Mouse (Mus musculus) retina, adult 2 months (tissue): Measurements from ENCODE around the gene Retreg1.

Experiments
- DNase-seq: peaks from one replicate; pipeline ENCODE4 v3.0.0-alpha.2; 2012; ENCODE audit warnings: low read depth, low spot score

Retreg1 gene

GRCm38 (mm10) chr15:25830426-25830825 is 12.6 kb upstream of the Retreg1 start:
- no peak for DNase-seq

DNA sequence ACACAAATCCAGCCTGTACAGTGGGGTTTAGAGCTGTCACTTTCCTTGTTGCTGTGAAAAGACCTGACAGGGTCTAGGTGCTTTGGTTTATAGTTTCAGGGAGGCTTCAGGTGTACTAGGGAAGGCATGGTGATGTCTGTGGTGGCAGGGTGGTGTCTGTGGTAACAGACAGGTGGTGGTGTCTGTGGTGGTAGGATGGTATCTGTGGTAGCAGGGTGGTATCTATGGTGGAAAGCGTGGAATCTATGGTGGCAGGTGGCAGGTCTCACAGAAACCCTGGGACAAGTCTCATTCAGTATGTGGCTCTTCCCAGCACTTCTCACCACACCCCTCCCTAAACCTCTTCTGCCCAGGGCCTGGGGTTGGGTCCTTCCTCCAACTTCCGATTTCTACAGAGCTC is 8.7 kb upstream of the Retreg1 start:
- no peak for DNase-seq

DNA sequence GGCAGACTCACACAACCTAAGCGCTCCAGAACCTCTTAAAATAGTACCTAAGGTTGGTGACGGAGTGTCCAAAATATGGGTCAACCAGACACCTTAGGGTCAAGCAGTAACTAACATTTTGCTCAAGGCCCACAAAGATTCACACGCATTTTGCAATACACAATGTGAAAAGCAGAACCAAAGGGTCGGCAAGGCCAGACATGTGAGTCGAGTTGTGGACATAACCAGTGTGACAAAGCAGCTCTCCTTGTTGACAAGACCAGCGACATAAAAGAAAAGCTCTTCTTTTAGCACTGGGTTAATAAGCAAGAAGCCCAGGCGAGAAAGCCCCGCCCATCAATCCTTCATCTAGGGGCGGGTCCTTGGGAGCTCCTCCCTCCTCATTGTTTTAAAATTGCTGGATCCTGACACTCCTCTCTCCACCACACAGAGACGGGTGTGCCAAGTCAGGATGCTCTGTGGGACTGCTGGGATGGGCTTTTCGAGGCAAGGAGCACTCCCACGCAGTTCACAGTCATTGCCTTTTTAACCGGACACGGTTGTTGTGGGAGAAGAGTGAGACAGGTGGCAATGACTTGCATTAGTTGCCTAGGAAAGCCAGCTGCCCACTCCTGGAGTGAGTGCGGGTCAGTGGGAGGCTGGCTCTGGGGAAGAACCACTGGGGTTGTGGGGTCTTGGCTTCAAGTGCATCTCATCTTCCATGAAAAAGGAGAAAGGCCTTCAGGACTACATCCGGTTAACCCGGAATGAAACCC is 7.9 kb upstream of the Retreg1 start:
- DNase-seq = no peak

GRCm38 (mm10) chr15:25842462-25843085 is 406 bp upstream of the Retreg1 start:
- DNase-seq = no peak

DNA sequence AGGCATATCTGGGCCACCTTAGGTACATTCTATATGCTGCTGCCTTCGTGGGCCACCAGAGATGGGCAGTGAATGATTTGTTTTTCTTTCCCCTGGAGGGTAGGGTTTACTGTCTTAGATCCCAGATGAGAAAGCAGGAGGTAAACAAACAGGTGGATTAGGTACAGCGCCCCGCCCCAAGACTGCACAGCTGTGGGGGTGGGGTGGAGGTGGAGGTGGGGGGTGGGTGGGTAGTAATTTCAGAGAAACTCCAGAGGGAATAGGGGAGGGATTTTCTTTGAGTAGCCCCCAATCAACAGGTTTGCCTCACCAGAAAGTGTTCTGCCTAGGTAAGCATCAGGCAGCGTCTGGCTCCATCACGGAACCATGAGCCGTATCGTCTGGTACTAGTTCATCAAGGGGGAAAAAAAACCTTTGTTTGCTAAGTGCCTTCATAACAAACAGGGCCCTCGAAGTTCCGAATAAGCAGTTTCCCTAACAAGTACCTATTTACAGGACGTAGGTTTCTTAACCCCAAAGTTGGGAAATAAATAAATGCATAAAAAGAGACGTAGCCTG is 1.1 kb downstream of the Retreg1 start:
- no peak for DNase-seq

GRCm38 (mm10) chr15:25844771-25845170 is 1.8 kb downstream of the Retreg1 start:
- no peak for DNase-seq

- no peak for DNase-seq
Measured at GRCm38 (mm10) chr15:25847576-25848168, 4.7 kb downstream of the Retreg1 start.

DNA sequence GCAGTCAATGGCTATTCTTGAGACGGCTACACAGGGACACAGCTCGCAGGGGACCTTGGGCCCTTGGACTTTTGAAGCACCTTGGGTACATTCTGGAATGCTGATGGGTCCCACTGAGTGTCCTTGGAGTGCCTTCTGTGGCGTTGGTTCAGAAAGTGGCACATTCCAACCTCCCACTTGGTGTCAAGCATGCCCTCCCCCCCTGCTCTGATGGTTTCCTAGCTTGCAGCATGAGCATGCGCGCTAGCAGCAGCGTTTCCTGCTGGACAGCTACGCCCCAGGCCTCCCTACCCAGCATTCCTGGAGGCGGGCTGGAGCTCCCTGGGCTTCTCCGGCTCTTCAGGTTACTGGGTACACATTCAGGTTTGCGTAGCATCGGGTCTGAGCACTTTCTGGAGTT is 7.6 kb downstream of the Retreg1 start:
- no peak for DNase-seq

DNA sequence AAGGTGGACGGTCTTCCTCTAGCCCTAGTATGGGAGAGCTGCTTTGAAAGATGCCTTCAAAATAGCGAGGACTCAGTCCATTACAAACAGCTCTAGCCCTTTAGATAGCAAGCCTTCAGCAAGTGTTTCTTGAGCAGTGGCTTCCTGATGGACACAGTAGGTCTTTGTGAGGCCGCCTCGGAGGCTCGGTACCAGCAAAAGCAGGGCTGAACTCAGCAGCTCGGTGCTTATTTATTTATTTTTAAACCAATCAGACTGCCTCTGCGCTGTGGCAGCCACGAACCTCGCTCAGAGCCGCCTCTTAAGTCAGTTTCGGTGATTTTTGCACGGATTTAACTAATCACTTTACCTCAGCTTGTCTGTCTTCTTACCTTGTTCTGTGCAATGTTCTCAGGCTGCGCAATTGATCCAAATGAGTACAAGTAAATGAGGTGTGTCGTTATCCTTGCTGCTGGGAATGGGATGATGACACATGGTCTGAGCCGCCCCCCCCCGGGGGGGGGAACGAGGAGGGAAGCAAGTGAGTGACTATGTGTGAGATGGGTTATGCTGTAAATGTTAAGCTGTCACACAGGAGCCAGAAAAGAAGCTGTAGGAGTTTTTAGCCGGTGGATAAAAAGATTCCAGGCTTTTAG is 11.4 kb downstream of the Retreg1 start:
- DNase-seq = no peak

DNA sequence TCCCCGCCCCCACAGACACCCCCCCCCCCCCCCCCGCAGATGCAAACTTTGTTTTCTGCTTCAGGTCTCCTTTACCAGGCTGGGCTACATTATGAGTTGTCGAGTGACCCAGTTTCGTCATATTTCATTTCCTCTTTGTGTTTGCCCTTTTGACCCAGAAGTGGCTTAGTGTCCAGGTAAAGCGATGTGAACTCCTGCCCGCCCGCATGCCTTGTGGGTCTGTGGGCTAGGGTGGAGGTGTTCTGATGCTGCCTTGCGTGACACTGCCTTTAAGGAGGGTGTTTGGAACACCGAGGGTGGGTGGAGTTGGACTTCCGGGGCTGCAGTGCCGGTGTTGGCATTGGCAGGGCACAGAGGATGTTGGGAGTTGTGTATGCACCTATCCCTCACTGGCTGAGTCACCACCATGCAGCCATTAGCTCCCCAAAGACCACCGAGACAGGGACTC is 15.7 kb downstream of the Retreg1 start:
- DNase-seq = no peak

DNA sequence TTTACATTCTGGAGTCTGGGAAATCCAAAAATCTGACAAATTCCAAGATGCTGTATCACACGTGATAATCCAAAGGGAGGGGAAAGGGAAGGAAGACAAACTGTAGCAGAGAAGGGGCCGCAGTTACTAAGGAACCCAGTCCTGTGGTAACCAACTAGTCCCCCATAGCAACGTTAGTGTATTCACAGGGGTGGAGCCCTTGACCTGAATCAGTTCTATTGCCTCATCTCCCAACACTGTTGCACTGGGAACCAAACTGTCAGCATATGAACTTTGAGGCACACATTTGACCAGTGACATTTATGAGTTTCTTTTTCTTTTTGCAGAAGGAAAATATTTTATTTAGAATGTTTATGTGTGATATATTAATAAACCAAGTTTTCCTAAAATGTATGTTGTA is 16.5 kb downstream of the Retreg1 start:
- no peak for DNase-seq

GRCm38 (mm10) chr15:25861900-25862299 is 18.9 kb downstream of the Retreg1 start:
- DNase-seq = no peak

- DNase-seq = no peak
Measured at GRCm38 (mm10) chr15:25865605-25866004, 22.6 kb downstream of the Retreg1 start.

DNA sequence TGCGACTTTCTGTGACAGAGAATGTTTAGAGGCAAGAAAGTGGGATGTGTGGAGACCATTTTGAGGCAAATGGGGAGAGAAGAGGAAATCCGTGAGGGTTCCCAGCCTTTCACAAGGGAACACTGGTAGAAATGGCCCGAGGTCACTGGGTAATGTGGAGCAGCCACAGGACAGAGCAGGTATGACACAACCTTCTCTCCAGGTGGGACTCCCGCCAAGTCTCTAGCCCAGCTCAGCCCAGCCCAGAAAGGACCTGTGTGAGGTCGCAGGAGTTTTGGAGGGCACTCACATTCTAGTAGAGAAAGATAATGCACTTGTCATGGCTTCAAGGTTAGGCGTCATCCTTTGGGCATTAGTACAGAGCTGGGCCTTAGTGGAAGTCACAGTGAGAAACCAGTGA is 23.1 kb downstream of the Retreg1 start:
- DNase-seq = no peak

- DNase-seq = no peak
Measured at GRCm38 (mm10) chr15:25869129-25869528, 26.1 kb downstream of the Retreg1 start.

DNA sequence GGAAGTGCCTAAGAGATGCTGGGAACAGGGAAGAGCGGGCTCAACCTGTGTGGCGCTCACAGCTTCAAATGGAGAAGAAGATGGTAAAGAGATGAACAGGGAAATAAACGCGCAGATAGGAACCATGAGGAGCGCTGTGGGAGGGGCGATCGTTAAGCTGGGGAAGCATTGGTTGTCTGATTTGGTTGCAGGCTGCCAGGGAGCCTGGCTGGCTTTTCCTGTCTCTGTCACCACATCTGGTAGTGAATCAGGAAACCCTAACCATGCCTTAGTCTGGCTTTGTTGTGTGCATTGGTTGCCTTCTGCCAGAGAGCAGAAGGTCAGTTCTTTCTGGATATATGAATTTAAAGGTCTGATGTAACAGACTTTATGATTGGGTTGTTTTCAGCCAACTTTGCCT is 28.5 kb downstream of the Retreg1 start:
- DNase-seq = no peak

GRCm38 (mm10) chr15:25872118-25872517 is 29.1 kb downstream of the Retreg1 start:
- DNase-seq = no peak

DNA sequence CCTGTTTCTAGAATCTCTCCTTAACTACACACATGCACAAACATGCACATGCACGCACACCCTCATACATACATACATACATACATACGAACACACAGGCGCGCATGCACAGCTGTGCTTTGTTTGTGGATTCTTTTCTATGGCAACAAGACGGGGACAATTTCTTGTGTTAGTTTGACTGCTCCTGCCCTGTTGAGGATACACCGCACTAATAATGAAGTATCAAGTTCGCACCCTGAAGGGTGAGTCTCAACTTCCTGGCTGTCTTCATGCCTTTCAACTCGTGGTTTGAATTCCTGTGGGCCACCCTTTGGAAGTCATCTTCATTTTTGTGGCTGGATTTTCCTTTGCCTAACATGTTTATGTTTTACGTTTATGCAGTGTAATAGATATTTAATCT is 29.7 kb downstream of the Retreg1 start:
- DNase-seq = no peak

- no peak for DNase-seq
Measured at GRCm38 (mm10) chr15:25873536-25873935, 30.6 kb downstream of the Retreg1 start.

GRCm38 (mm10) chr15:25876601-25877161 is 33.7 kb downstream of the Retreg1 start:
- DNase-seq = no peak

DNA sequence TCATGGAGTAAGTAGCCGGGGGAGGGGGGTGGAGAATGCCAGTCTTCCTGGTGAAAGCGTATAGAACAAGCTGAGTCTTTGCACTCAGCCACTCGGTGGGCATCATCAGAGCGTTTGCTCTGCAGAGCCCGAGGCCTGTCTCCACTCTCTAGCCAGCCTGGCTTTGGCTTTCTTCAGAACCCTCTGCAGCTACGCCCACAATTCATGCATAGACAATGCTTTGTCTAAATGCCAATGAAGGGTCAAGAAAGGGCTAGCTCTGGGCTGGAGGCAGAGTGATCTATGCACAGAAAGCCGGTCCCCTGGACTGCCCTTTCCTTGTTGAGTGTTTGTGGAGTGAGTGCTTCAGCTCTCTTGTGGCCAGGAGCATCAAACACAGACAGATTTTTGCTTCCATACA is 34.8 kb downstream of the Retreg1 start:
- no peak for DNase-seq

GRCm38 (mm10) chr15:25879229-25879628 is 36.2 kb downstream of the Retreg1 start:
- no peak for DNase-seq
